Mouse (Mus musculus) MEL-GATA-1-ER (cell line): ENCODE results near the gene Hsd17b3.
A peak's percentile ranks its signal among the peaks of the same experiment; 100 is the strongest.
"Not testable (repeated sequence)": the region's sequence is repeated elsewhere in the genome, so short reads cannot be mapped to it uniquely, and the experiment has no call there.

Experiments used
- DNase-seq: peaks from one replicate; pipeline ENCODE4 v3.0.0-alpha.2; 2012; ENCODE audit warnings: low read depth; ENCODE audit errors: extremely low read depth

Hsd17b3 gene

DNA sequence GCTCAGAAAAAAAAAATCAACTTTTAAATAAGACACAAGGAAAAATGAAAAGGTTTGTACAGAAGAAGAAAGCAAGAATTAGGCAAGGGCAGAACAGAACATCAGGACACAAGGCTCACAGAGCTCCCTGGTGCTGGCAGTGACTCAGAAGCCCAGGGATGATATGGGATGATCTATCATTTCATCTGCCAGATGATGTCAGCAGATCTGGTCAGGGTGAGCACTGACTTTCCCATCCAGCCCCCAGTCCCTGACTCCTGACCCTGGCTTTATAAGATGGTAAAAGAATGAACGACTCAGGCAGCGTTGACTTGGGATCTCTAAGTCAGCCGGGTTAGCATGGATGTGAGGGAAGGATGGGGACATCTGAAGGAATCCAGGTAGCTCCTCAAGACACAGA lies 5.7 kb downstream of the Hsd17b3 start:
- DNase-seq = no peak

DNA sequence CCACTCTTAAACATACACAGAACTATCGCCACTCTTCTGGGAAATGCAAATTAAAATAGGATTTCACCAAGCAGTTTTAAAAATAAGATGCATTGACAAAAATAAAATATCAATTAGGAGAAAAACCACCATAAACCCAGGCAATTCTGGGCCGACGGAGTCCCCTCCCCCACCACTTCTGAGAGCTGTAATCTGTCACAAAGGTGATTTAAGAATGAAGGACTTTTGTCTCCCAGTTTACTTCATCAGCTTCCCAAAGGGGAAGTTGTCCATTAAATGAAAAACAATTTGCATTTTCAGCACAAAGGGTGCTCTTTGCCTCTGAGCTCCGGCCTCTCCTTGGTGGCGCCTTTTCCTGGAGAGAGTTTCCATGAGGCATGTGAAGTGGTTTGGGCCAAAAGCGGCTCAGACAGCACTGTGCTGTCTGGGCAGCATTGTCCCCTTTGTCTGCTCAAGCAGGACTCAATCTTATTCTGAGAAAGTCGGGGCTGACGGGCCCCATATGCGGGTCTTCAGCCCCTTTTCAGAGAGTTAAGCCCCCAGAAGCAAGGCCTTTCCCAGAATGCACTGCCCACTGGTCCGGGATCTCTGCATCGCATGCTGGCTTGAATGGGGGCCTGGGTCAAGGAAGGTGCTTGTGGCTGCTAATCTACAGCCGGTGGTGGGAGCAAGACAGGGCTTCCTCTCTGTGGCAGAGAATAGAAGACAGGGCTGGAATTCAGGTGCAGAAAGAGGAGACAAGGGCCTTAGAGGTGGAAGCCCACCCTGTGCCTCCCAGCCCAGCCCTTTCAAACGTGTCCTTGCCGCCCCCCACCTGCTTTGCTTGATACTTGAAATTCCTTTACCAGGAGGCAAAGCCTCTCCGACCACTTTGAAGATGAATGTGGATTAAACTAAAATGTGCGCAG lies 7.8 kb downstream of the Hsd17b3 start:
- DNase-seq = no peak

DNA sequence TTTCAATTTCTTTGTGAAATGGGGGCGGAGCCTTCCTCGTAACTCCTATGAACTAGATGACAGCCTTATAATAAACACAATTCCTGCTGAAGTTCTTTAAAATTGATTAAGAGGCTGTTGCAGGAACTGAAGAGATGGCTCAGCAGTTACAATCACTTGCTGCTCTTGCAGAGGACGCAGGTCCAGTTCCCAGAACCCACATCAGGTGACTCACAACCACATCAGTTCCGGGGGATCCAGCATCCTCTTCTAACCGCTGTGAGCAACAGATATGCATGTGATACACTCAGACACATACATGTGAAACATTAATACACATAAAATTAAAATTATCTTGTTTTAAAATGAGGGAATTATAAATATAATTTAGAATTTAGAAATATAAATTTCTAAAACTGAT lies 11.4 kb downstream of the Hsd17b3 start:
- DNase-seq = no peak

DNA sequence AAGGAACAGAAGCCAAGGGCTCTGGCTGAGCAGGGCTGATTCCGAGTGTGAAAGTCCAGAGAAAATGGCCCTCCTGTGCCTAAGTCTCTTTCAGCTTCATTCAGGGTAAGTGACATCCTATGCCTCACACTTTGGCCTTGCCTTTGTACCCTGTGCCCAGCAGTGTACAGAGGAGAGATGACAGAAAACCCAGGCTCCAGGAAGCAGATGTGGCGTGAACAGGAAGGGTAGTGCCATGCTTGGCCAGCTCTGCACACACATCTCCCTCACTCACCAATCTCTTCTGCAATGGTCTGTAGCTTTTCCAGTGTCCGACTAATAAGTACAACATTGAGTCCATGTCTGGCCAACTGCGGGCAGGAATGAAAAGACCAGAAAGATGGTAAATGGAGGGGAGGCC lies 13.0 kb downstream of the Hsd17b3 start:
- no peak for DNase-seq

DNA sequence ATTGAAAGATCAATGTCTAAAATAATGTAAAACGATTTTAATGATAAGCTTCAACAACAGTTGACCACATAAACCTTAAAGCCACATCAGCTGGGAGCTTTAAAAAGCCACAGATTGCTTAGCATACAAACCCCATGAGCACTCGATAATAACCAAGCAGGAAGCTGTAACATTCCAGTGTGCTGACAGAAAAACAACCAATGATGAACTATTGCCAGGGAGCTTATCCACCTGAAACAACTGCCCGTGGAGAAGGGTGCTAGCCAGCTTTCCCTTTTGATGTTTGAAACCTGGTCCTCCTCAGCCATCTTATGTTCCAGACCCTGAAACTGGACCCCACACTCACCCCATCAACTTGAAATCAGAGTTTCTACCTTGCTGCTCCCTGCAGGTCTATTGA lies 22.4 kb downstream of the Hsd17b3 start:
- no peak for DNase-seq

DNA sequence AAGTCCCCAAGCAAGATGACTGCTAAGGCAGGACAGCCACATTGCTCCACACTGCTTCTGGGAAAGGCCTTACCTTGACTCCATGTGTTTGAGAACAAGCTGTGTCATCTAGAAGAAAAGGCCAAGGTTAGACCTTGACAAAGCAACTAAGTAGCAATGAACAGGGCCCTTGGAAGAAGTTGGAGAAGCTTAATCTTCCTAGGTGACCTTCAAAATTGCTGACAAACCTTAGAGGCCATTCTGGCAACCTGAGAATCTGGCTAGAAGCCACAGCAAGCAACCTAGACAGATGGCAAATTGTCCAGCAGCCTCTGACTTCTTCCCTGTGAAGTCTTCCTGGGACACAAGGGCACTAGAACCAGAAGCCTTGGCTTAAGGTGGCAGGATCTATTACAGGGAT lies 24.8 kb downstream of the Hsd17b3 start:
- no peak for DNase-seq

DNA sequence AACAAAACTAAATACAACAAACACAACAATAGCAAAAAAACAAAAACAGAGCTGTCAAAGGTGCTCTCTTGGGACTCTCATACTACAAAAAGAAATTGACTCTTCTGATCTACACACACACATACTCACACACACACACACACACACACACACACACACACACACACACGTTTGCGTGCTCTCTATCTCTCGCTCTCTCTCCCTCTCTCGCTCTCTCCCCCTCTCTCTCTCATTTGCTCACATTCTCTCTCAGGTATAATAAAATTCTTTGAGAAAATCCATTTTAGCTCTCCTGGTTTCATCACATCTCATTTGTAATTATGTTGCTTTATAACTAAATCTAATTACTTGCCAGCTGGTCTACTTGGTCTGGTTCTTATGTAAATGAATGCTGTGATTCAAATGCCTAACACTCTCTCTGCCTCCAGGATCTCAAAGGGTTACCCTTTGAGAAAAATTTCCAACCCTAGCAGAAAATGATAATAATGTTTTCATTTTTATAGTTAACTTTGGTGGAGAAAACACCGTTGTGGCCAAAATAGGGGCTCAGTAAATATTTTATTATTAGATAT lies 28.0 kb downstream of the Hsd17b3 start:
- DNase-seq = no peak

DNA sequence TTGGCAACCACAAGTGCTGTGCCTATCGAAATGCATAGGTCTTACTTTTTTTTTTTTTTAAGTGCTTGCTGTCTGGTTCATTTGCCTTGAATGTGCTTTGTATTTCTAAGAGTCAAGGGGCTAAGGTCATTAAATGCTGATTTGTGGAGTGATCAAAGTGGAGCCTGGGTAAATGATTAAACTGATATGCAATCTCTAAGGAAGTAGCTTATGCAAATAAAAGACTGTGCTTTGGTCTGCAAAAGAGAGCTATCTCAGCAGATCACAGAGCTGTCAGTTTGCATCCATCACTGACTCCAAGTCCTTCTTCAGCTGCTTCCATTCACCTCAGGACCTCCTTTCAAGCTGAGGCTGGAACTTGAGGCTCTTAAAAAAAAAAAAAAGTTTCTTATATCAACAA lies 35.1 kb downstream of the Hsd17b3 start:
- no peak for DNase-seq

DNA sequence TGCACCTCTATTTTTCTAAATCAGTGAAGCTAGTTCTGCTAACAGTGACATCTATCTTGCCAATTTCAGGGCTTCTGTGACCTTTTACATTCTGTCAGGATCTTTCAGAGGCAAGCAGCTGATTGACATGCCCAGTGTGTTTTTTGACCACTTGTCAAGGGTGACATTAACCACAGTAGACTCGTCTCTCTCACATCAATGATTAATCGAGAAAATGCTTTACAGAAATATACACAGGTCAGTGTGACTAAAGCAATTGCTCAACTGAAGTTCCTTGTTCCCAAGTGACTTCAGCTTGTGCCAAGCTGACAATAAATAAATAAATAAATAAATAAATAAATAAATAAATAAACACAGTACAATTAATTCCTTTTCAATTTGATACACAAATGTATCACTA lies 36.7 kb downstream of the Hsd17b3 start:
- not testable (repeated sequence) for DNase-seq

DNA sequence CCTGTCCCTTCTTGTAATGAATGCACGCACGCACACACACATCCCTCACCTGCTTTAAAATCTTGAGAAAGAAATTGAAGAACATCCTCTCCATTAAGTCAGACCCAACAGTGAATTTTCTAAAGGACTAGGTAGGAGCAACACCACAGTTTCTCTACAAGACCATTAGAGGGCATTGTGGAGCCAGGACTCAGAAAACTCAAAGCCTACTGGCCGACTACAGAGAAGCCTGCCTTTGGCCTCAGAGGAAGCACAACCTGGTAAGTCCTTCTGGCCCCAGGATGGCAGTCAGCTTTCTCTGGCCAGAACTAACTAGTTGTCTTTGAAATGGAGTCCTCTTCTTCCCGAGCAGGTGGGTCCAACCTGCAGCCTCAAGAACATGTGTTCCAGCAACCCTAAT lies 38.1 kb downstream of the Hsd17b3 start:
- no peak for DNase-seq

DNA sequence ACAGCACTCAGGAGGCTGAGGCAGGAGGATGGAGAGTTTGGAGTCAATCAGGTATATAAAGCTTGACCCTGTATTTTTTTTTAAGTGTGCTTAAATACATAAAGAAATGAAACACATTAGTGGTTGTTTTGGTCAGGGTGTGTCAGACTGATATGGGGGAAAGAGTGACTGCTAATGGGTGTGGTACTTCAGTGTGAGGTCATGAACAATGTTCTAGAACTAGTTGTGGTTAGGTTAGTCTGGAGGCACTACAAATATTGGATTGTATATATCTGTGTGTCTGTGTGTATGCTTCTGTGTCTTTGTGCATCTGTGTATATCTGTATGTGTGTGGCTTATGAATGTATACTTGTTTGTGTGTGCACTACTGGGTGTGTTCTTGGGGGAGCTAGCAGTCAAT lies 39.5 kb downstream of the Hsd17b3 start:
- no peak for DNase-seq

DNA sequence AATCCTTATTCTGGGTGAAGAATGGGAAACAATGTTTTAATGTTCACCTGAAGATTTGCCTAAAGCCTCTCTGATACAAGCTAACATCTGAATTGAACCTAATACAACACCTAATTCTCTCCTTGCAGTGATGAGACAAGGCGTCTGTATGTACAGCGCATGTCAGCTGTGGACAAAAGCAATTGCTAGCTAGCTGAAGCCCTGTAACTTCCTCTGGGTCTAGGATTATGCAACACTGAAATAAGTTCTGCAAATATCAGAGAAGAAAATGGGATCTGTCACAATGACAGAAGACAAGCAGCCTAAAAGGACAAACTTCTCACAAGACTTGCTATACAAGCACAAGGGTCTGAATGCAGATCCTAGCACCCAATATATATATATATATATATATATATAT lies 40.6 kb downstream of the Hsd17b3 start:
- no peak for DNase-seq

DNA sequence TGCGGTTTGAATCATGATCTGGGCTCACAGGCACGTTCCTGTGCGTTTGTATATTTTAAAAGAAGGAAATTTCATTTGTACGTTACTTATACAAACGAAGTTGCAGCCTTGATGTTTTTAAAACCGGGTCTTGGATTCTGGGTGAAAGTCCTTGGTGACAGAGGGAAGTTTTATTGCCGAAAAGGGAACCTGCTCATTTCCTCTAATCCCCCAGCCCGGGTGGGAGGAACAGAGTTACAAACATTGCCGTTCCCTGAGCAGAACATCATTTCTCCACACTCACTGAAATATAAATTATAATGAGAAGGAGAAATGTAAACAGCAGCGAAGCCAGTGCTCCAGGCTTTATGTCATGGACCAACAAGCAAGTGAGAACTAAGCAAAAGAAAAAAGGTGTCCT lies 49.1 kb downstream of the Hsd17b3 start:
- no peak for DNase-seq

DNA sequence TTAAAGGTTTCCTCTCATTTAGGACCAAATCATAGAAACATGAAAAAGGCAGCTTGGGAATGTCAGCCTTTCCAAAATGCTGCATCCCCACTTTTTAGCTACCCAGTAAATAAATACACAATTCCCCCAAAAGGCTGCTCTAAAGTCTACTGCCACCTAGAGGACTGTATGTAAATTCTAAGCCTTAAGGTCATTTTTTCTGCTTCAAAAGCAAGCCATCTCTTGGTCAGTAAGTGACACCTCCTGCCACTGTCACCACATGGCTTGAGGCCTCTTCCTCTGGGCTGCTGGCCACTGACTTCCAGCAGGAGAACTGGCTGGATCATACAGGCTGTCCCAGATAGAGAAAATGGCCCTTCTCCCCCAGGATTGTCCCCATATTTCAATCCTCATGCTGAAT lies 50.9 kb downstream of the Hsd17b3 start:
- no peak for DNase-seq

DNA sequence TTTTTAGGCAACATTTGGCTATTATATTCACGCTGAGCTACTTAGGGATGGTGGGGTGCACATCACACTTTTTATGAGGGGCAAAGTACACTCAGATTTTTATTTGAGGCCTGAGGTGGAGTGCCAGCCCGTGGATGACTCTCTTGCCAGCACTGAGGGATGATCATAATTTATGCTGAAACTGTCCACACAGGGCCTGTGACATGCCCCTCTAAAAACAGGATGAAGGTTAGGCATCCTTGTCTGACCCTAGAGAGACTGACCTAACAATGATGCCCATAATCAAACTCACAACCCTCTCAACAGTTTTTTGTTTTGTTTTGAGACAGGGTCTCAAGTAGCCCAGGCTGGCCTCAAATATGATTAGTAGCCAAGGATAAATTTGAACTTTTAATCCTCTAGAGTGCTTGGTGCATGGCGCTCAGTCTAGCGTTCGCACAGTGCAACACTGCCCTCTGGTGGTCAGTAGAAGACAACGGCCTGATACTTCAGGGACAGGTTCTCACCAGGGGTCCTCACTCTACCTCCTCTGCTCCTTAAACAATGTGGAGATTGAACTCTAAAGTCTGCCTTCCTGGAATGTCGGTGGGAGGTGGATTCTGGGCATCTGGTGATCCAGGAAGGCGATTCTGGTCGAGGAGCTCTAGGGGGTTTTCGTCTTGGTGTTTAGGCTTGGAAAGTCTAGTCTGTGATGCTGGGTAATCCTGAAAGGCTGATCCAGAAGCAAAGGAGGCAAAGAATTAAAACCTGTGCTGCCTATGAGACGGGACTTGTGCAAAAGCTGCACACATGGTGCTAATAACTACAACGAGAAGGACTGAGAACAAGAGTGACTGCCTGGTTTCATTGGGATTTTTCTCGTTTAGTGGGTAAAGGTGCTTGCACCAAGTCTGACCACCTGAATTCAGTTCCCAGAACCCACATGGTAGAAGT lies 52.7 kb downstream of the Hsd17b3 start:
- peak; percentile 53 for DNase-seq

DNA sequence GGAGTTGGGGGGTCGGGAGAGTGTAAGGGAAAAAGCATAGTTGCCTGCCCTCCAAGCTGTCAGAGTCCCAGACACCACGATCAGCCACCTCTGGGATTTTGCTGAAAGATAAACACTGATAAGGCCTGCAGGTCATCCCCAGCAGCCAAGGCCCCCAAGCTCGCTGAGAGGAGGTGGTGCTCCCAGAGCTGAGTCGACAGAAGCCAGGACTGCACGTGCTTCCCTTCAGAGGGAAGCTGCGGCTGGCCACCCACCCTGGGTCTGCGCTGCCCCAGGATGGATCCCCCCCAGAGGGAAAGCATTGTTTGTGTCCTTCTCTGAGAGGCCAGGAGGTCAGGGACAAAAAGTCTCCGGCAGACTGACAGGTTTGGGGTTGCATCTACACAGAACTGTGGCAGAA lies 54.0 kb downstream of the Hsd17b3 start:
- no peak for DNase-seq

DNA sequence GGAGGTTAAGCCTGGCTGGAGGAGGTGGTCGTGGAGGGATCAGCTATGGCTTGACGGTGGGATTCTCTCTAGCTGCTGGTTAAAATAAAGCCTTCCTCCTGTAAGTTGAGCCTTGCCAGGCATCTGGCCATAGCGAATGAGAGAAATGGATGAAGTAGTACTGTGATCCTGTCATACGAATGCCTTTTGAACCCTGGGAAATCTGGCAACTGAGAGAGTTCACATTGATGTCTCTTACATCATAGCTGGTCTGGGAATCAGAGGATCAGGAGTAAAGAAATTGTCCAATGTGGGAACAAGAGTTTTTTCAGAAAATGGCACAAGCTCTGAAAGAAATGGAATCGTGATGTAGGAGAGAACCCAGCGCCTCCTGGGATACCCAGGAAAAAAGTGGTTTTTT lies 55.1 kb downstream of the Hsd17b3 start:
- no peak for DNase-seq

DNA sequence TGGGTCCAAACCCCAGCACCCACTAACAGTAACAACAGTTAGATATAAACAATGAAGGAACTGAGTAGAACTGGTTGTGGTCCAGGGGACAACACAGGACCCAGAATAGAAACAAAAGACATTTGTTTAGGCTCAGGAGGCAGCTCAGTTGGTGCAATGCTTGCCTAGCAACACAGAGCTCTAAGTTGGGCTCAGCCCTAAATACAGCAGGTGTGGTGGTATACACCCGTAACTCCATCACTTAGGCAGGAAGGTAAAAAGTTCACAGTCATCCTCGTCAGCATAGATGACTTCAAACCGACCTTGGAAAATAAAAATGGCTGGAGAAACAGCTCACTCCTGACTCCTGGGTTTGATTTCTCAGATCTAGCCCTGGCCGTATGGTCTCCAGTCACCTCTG lies 55.8 kb downstream of the Hsd17b3 start:
- DNase-seq = no peak

DNA sequence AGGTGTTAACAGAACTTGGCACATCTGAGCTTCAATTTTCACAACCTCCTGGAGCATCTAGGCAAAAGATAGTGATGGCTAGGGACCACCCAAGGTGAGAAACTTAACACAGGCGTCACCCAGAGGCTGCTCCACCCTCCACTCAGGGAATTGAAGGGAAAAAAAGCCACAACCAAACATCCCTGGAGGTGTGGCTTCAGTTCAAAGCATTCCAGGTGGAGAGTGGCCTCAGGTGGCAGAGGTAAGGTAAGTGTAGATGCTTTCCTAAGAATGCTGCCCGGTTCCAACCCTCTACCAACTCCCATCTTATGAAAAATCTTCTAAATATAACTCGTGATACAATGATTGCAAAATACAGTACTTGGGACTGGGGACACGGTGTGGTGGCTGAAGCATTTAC lies 57.8 kb downstream of the Hsd17b3 start:
- DNase-seq = no peak

DNA sequence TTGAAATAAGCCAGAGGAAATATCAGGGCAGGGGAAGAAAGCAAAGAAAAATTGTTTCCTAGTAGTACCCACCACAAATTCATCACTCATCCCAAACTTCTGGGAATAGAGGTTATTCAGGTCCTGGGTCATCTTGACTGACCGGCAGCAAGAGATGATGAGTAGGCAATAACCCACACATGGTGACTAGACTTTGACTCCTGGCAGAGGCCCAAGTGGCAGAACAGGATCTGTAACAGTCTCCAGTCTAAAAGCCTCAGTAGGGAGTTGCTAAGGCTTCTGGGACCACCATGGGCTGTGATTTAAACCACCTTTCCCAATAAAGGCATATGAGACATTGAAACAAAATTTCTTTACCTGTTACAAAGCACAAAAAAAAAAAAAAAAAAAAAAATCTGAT lies 58.2 kb downstream of the Hsd17b3 start:
- no peak for DNase-seq

DNA sequence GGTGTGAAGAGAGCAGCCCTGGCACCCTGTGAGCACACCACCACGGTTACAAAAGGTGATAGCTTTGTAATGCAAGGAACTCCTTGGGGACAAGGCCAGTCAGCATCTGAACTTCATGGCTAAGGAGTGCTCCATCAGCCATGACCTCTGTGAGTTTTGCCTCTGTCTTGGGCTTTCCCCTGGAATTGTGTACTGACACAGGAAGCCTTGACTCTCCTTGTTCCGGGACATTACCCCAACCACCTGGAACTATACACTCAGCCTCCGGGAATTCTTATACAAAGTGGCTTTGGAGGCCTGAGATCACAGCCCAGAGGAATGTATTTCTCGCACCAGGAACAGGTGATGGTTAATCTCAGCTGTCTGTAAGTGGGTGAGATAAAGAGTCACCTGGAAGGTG lies 64.2 kb downstream of the Hsd17b3 start:
- no peak for DNase-seq
